Mouse (Mus musculus) liver, embryonic 14.5 days (tissue): Measurements from ENCODE around the gene 4931422A03Rik.

Experiments
- CTCF ChIP-seq: IDR thresholded peaks from 2 replicates; pipeline ENCODE4 v1.5.1; 2016; ENCODE audit warnings: antibody characterized with exemption, low read depth, control low read depth
- EP300 ChIP-seq: IDR thresholded peaks from 2 replicates; pipeline ENCODE4 v1.6.1; 2016; ENCODE audit warnings: antibody characterized with exemption, low read depth

- TF ChIP-seq CTCF: no peak
- no peak for TF ChIP-seq EP300
These were observed 89.6 kb downstream of the 4931422A03Rik start for GRCm38 (mm10) chr2:103938573-103938972.
